Mouse (Mus musculus): ENCODE data around the gene Adss. TPM values are rescaled to one million over a fixed set of nuclear protein-coding genes. Genes with fewer than 3 reads are reported as not detected.
A peak's percentile ranks its signal among the peaks of the same experiment; 100 is the strongest.
"Not testable (repeated sequence)": the region's sequence is repeated elsewhere in the genome, so short reads cannot be mapped to it uniquely, and the experiment has no call there.

Gene Adss
- polyA plus RNA-seq (2014; fragmentation: Nextera tagmentation; extraction: Ambion mirVana), result 63.1 and 64.2 TPM in 2 replicates

DNA sequence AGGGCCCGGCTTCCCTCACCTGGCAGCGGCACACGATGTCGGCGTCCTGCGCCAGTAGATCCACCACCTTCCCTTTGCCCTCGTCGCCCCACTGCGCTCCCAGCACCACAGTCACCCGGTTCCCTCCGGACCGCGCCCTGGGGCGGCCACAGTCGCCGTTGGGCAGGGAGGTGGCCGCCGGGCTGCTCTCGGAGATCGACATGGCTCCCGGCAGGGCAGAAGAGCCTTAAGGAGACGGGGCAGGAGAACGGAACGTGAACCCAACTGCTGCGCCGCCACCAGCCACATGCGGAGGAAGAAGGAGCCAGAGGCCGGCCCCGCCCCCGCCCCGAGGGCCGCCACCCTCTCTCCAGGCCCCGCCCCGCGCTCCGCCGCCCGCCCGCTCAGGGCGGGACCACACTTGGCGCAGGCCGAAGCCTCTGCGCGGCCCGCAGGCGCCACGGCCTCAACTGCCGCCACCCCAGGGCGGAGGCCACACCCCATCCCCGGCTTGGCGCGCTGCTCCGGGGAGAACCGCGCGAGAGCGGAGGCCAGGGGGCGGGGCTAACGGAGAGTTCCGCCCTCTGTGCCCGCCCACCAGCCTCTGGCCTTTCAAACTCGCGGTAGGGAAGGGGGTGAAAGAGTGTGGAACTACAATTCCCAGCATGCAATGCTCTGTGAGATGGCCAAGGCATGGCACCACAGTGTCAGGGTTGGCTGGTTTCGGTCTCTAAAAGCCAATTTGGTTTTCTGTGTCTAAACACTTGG is at the start of gene Adss:
Gene Adss (minus strand): TSS at position 319 of the 747 bp plus-strand sequence.
- H3K4me1 ChIP-seq (ENCODE audit: insufficient read depth), result 0 out of 2 replicates have a peak, but pooled peaks cover 5% of the 10 kb centered on the region
- DNase-seq, result peak; percentile 99
- no peak for TF ChIP-seq CTCF (IDR thresholded peaks at IDR 0.05; ENCODE audit: low read depth)
- WGBS, result under 1% methylated on average over 57 of the region's 64 CpGs
- H3K4me2 ChIP-seq, result peak within 1 kb of the TSS; percentile 81
- H3K36me3 ChIP-seq (ENCODE audit: insufficient read depth), result no peaks in the 10 kb centered on the region
- no peaks in the 10 kb centered on the region for H3K9me3 ChIP-seq (ENCODE audit: low read depth, low read length)
- peak within 1 kb of the TSS; percentile 90 for H3K9ac ChIP-seq
- H3K4me3 ChIP-seq (ENCODE audit: low read depth, low read length), result peak within 1 kb of the TSS; percentile 88
- peak; percentile 99 for ATAC-seq (ENCODE audit: insufficient read depth)
- H3K27me3 ChIP-seq (ENCODE audit: insufficient read depth, low read length), result no peaks in the 10 kb centered on the region
- peak within 1 kb of the TSS; percentile 97 for H3K27ac ChIP-seq (ENCODE audit: low read depth)

DNA sequence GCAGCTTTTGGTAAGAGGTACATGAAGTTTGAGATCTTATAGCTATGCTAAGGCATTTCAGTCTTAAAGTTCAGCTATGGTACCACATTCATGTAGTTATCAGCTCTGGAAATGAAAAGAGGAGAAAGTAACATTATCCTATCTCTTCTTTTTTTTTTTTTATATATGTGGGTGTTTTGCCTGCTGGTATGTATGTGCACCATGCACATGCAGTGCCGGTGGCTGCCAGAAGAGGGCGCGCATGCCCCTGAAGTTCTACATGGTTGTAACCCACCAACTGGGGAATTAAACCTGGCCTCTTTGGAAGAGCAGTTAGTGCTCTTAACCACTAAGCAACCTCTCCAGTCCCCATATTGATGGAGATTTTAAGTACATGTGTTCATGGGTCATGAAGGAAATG is 49.5 kb upstream of the Adss start:
- ATAC-seq (ENCODE audit: insufficient read depth), result not testable (repeated sequence)
- peak; percentile 43 for TF ChIP-seq CTCF (IDR thresholded peaks at IDR 0.05; ENCODE audit: low read depth)

DNA sequence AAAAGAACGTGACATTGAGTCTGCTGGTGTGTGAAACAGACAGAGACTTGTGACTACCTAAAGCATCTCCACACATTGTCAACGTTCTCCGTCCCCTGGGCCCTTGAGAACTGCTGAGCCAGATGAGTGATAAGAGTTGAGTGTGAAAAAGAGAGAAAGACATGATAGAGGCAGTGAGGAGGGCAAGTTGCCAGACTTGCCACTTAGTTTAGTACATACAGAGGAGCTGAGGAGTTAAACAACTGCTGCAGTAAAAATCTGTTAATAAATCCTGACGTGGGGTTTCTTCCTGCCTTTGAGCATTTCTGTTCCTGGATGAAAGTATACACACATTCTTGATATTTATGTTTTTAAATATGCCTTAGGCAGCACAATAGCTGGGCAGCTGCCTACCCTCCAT is 31.5 kb upstream of the Adss start:
- H3K4me1 ChIP-seq (ENCODE audit: insufficient read depth); H3K36me3 ChIP-seq (ENCODE audit: insufficient read depth); H3K27ac ChIP-seq (ENCODE audit: low read depth); H3K9me3 ChIP-seq (ENCODE audit: low read depth, low read length); H3K27me3 ChIP-seq (ENCODE audit: insufficient read depth, low read length); H3K9ac ChIP-seq; H3K4me3 ChIP-seq (ENCODE audit: low read depth, low read length); H3K4me2 ChIP-seq: not testable (repeated sequence)
- ATAC-seq (ENCODE audit: insufficient read depth) (peak; percentile 77), DNase-seq (peak; percentile 68)
- 39% methylated on average over 4 of the region's 4 CpGs for WGBS

More for the DNA sequence above, 49.5 kb upstream of the Adss start:
- H3K27ac ChIP-seq (ENCODE audit: low read depth); H3K4me2 ChIP-seq; H3K36me3 ChIP-seq (ENCODE audit: insufficient read depth); H3K9me3 ChIP-seq (ENCODE audit: low read depth, low read length); H3K27me3 ChIP-seq (ENCODE audit: insufficient read depth, low read length); H3K4me1 ChIP-seq (ENCODE audit: insufficient read depth); H3K4me3 ChIP-seq (ENCODE audit: low read depth, low read length); H3K9ac ChIP-seq: not testable (repeated sequence)
- DNase-seq, result peak; percentile 26
- 25% methylated on average over 3 of the region's 3 CpGs for WGBS

DNA sequence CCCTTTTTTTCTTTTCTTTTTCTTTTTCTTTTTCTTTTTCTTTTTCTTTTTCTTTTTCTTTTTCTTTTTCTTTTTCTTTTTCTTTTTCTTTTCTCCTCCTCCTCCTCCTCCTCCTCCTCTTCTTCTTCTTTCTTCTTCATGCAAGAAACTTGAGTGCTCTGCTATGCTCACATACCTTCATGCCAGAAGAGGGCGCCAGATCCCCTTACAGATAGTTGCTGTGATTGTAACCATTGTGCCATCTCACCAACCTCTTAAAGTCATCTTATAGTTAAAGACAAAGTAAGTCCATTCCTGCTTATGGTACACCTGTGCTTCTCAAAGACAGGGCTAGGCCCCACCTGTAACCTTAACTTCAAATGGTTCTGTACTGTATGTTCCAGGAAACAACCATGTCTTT is 10.5 kb upstream of the Adss start:
- TF ChIP-seq CTCF (IDR thresholded peaks at IDR 0.05; ENCODE audit: low read depth), result peak; percentile 51
- H3K9ac ChIP-seq; ATAC-seq (ENCODE audit: insufficient read depth); H3K4me2 ChIP-seq; H3K36me3 ChIP-seq (ENCODE audit: insufficient read depth); H3K4me1 ChIP-seq (ENCODE audit: insufficient read depth); H3K27me3 ChIP-seq (ENCODE audit: insufficient read depth, low read length); H3K9me3 ChIP-seq (ENCODE audit: low read depth, low read length); H3K4me3 ChIP-seq (ENCODE audit: low read depth, low read length); H3K27ac ChIP-seq (ENCODE audit: low read depth): not testable (repeated sequence)
- WGBS, result 10% methylated on average over 1 of the region's 1 CpGs
- peak; percentile 62 for DNase-seq

DNA sequence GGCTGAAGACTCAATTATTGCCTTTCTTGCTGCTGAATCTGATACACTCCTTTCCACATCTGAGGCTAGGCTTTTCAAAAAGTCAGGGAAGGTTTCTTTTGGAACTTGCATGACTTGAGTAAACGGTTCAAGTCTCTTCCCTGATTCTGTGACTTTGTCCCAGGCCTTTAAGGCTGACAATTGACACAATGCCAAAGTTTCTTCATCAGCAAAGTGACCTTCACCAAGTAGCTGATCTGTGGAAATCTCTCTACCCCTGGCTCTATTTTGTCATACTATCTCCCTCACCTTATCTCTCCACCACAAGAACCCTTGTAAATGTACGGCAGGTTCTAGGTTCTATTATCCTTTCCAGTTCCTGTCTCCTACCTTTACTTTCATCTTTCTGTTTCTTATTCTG is 7.2 kb upstream of the Adss start:
- H3K4me3 ChIP-seq (ENCODE audit: low read depth, low read length), result no peak overlapping the region
- H3K36me3 ChIP-seq (ENCODE audit: insufficient read depth), result no peaks in the 10 kb centered on the region
- ATAC-seq (ENCODE audit: insufficient read depth) (no peak), DNase-seq (no peak)
- H3K27ac ChIP-seq (ENCODE audit: low read depth), result no peak overlapping the region
- no peak for TF ChIP-seq CTCF (IDR thresholded peaks at IDR 0.05; ENCODE audit: low read depth)
- H3K9ac ChIP-seq, result no peak overlapping the region
- H3K9me3 ChIP-seq (ENCODE audit: low read depth, low read length), result no peaks in the 10 kb centered on the region
- H3K4me1 ChIP-seq (ENCODE audit: insufficient read depth), result no peaks in the 10 kb centered on the region
- 73% methylated on average over 2 of the region's 2 CpGs for WGBS
- H3K27me3 ChIP-seq (ENCODE audit: insufficient read depth, low read length), result no peaks in the 10 kb centered on the region
- H3K4me2 ChIP-seq, result no peak overlapping the region

DNA sequence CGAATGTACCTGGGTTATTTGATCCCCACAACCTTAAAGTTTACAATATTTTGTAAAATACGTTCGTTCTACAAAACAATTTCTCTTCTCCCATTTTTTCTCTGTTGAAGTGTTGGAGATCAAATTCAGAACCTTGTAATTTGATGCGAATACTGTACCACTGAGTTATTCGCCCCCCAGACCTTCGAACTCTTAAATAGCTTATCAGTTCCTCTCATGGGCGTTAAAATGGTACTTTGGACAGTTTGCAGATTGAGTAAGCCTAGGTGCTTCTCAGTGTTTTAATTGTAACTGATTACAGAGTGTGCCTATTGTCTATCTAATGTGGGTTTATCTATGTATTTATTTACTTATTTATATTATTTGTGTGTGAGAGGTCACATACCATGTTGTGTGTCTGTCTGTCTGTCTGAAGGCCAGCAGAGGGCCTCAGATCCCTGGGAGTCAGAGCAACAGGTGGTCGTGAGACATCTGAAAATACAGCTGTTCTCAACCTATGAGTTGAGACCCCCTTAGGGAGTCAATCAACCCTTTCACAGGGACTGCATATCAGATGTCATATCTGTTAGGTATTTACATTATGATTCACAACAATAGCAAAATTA is 942 bp upstream of the Adss start:
- Histone ChIP-seq H3K4me3 (ENCODE audit: low read depth, low read length) (no peak overlapping the region), H3K4me1 (ENCODE audit: insufficient read depth) (0 out of 2 replicates have a peak, but pooled peaks cover 5% of the 10 kb centered on the region), H3K27me3 (ENCODE audit: insufficient read depth, low read length) (no peaks in the 10 kb centered on the region), H3K27ac (ENCODE audit: low read depth) (no peak overlapping the region), H3K4me2 (peak overlapping the region; percentile 49), H3K36me3 (ENCODE audit: insufficient read depth) (no peaks in the 10 kb centered on the region), H3K9me3 (ENCODE audit: low read depth, low read length) (no peaks in the 10 kb centered on the region), H3K9ac (no peak overlapping the region)
- 61% methylated on average over 8 of the region's 8 CpGs for WGBS
- TF ChIP-seq CTCF (IDR thresholded peaks at IDR 0.05; ENCODE audit: low read depth), result 0 out of 2 replicates have a peak, but pooled peaks have one; percentile 22
- no peak for ATAC-seq (ENCODE audit: insufficient read depth)
- DNase-seq, result no peak

DNA sequence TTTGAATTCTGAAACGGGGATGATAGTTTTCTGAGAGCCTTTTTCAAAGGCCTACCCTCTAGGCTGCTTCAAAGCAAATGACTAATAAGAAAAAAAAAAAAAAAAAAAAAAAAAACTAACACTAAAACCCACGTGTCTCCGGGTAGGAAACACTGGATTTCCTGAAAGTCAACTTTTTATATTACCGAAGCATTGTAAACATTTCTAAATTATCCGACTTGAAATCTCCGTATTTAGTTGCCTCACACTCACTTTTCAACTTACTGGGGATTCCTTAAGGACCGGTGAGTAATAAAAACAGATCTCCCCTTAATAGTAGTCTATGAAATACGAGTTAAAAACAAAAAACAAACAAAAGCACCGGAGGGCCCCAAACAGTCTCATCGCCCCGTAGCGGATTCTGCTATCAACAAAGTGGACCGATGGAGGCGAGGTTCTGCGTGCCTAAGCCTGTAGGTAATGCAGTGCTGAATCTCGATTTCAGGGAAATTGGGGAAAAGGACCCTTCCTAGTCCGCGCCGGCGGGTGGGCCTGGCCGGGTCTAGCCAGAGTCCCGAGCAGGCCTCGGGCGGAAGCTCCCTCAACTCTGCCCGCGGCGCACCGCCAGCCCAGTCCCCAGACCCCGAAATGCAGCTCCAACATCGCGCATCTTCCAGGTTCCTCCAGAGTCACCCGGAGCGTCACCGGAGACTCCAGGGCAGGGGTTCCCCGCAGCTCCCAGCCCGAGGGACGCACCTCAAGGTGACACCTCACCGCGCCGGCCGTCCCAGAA is 704 bp downstream of the Adss start:
- DNase-seq (peak; percentile 73), ATAC-seq (ENCODE audit: insufficient read depth) (peak; percentile 56)
- TF ChIP-seq CTCF (IDR thresholded peaks at IDR 0.05; ENCODE audit: low read depth), result no peak
- under 1% methylated on average over 41 of the region's 41 CpGs for WGBS
- H3K27ac ChIP-seq (ENCODE audit: low read depth), result peak overlapping the region; percentile 97
- H3K4me2 ChIP-seq, result peak overlapping the region; percentile 81
- H3K36me3 ChIP-seq (ENCODE audit: insufficient read depth), result no peaks in the 10 kb centered on the region
- peak overlapping the region; percentile 90 for H3K9ac ChIP-seq
- H3K4me1 ChIP-seq (ENCODE audit: insufficient read depth), result 0 out of 2 replicates have a peak, but pooled peaks cover 5% of the 10 kb centered on the region
- H3K27me3 ChIP-seq (ENCODE audit: insufficient read depth, low read length), result no peaks in the 10 kb centered on the region
- H3K9me3 ChIP-seq (ENCODE audit: low read depth, low read length), result no peaks in the 10 kb centered on the region
- peak overlapping the region; percentile 88 for H3K4me3 ChIP-seq (ENCODE audit: low read depth, low read length)

All from lung, embryonic 14.5 days (tissue).